Mouse (Mus musculus) effector memory CD4-positive, alpha-beta T cell, adult 7 months (primary cell): ENCODE measurements around the gene Cacybp. TPM values are rescaled to one million over a fixed set of nuclear protein-coding genes. Genes with fewer than 3 reads are reported as not detected.

Experiments
- polyA plus RNA-seq: library from polyadenylated mRNA; unstranded; fragments of 100-300 nt; shearing (Covaris generic); gene quantifications from one replicate; pipeline ENCODE4 v1.2.1, GENCODE M21; 2017

The Cacybp gene
- polyA plus RNA-seq: 133 TPM

GRCm38 (mm10) chr1:160212703-160213669, at the start of gene Cacybp:
Gene Cacybp, minus strand, starts transcription at chr1:160212875.

GRCm38 (mm10) chr1:160194529-160195336, 17.9 kb downstream of the Cacybp start, which contains the start of gene Mrps14:
Gene Mrps14, plus strand, starts transcription at chr1:160195215.

DNA sequence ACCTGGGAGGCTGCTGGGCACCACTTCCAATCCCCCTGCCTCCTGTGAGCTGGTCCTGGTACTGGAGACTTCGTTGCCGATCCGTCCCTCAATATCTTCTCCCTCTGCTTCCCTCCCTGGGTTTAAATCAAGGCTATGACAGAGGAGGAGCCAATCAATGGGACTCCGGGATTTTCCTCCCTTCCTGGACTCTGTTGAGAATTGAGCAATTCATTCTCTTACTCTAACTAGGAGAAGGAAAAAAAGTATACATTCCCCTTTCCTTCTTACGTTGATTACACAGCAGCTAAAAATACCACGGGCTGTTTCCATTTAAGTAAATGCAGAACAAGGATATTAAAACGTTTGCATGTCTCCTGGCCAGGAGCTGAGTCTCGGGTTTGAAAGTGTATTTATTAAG, 59.2 kb downstream of the Cacybp start, which contains the start of gene Tnn:
Tnn (minus strand) TSS at position 101 of the 400 bp plus-strand sequence.

Other genes with a start within 250 kb of the Cacybp start
- gene 4930523C07Rik, start 168.5 kb downstream of the Cacybp start, polyA plus RNA-seq: 714 TPM
- gene Tnn, start 59.3 kb downstream of the Cacybp start, polyA plus RNA-seq: not detected
- 108 TPM for gene Mrps14, start 17.7 kb downstream of the Cacybp start, polyA plus RNA-seq